Mouse (Mus musculus) layer of hippocampus, postnatal 36 days (tissue): Measurements from ENCODE around the gene Plg. TPM values are rescaled to one million over a fixed set of nuclear protein-coding genes. Genes with fewer than 3 reads are reported as not detected.

Experiments used
- DNase-seq, 2 experiments: peaks; one replicate each; pipeline ENCODE4 v3.0.0; 2022
- total RNA-seq, 2 experiments: library from RNA; stranded (reverse); gene quantifications; 2 replicates each; pipeline ENCODE4 v1.2.3; 2021

Gene Plg
- total RNA-seq, 2 experiments from 2014 or later = not detected

DNA sequence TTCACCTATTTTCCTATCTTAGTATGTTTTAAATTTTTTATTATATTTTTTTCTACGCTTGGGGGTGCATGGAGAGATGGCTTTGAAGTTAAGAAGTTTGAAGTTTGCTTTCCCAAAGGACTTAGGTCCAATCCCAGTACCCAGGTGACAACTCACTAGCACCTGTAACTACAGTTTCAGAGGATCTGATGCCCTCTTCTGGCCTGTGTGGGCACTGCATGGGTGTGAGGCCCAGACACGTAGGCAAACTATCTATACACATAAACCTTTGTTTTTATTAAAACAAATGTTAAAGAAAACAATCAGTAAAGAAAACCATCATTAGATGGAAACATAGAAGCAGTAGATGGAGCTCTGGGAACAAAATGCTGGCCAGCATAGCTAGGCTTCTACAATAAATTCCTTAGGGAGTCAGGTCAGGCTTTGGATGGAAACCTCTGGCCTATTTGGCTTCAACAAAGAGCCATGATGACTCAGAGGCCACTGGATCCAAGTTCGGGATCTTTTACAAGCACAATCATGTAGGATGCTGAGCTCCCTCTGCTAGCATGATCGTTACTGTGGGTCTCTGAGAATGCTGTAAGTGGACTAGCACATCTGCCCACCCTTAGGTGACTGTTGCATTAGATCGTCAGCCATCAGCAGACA is 76.9 kb downstream of the Plg start:
- DNase-seq = no peak

DNA sequence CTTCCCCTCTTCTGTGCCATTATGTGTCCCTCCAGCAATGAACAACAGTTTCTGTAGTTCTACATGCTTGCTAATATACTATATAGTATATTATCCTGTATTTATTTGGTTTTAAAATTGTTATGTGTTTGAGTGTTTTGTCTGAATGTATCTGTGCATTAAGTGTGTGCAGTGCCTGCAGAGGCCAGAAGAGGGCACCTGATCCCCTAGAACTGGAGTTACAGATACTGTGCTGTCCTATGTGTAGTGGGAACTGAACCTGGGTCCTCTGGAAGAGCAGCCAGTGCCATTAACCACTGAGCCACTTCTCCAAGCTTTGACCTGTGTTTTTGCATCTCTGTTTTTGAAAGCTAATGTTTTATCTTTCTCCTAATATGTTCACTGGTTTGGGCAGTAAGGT is 82.8 kb downstream of the Plg start:
- DNase-seq = no peak

DNA sequence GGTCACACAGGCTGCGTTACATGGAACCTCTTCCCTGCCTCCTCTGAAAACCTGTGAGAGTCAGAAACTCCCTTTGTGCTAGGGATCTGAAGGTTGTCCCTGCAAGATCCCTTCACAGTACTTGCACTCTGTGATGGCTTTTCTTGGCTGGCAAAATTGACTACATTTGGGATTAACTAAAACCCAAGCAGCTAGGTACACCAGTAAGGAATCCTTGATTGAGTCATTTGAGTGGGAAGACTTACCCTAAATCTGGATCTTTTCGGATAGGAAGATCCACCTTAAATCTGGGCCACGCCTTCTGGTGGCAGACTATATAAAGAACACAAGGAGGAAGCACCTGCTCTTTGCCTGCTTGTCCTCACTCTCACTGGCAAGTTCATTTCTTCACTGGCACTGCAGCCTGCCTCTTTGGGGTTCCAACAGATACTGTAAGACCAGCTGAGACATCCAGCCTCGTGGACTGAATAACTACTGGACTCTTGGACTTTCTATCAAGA is 88.1 kb downstream of the Plg start:
- DNase-seq = no peak

DNA sequence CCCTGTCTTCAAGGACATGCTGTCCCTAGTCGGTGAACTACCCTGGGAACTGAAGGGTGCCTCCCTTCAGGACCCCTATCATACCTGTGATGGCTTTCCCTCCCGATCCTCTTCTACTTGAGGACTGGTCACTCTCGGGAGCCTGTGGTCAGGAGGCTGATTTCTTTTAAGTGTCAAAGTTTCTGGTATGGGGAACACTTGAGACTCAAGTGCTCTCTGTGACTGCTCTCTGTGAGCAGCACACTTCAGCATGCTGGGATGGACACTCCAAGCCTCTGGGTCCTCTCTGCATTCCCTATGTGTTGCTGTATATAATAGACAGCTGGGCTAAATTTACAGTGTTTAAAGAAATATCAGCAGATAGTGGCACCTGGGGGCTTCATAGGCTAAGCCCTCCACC is 89.2 kb downstream of the Plg start:
- DNase-seq = no peak

DNA sequence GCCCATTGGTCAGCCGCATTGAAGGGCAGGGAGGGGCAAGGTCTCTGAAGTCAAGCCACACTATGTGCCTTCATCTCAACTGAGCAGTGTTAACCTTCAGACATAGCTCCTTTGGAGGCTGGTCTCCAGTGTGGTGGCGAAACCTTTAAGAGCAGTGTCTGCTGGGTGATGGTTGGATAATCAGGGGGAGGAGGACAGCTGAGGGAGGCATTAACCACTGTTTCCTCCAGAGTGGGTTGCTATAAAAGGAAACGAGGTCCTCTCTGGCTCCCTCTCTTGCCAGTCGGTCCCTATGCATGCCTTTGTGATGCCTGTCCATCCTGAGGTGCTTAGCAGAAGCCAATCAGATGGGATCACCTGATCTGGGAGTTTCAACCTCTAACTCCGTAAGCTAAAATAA is 90.3 kb downstream of the Plg start:
- DNase-seq = no peak

Other genes starting within 250 kb of the Plg start
- 10 to 100 TPM; 63.5 to 78.5 TPM for gene Map3k4, start 59.8 kb upstream of the Plg start, total RNA-seq
- gene Slc22a3, start 129.1 kb downstream of the Plg start, total RNA-seq = under 1 TPM; 0.27 to 0.63 TPM
- gene Slc22a2, start 205.5 kb downstream of the Plg start, total RNA-seq = under 1 TPM; 0.15 to 0.23 TPM